Mouse (Mus musculus): ENCODE measurements around the gene AC109138.7. TPM values are rescaled to one million over a fixed set of nuclear protein-coding genes. Genes with fewer than 3 reads are reported as not detected.
"Not testable (repeated sequence)": the region's sequence is repeated elsewhere in the genome, so short reads cannot be mapped to it uniquely, and the experiment has no call there.

Gene AC109138.7
- polyA plus RNA-seq, 1 experiment from 2014 or later, result not detected

- no peak for ATAC-seq (replicated peaks; ENCODE audit: low FRiP score)
- WGBS, result 84% methylated on average over 7 of the region's 7 CpGs
- peak overlapping the region; percentile 95 for H3K27ac ChIP-seq
- peak overlapping the region; percentile 67 for H3K4me2 ChIP-seq
- peak overlapping the region; percentile 53; the same call in 1 of the 2 replicates for H3K4me3 ChIP-seq (replicated peaks)
- H3K27me3 ChIP-seq, result no peaks in the 10 kb centered on the region
- 0 out of 2 replicates have a peak overlapping the region, but pooled peaks have one; percentile 53 for H3K9ac ChIP-seq
- peaks cover 51% of the 10 kb centered on the region for H3K4me1 ChIP-seq
- H3K36me3 ChIP-seq, result no peaks in the 10 kb centered on the region
- H3K9me3 ChIP-seq (replicated peaks), result no peaks in the 10 kb centered on the region
Measured at GRCm38 (mm10) chr19:4232651-4233050, 18.5 kb downstream of the AC109138.7 start.

GRCm38 (mm10) chr19:4234548-4234947 lies 20.4 kb downstream of the AC109138.7 start:
- no peak overlapping the region for H3K9ac ChIP-seq
- H3K27me3 ChIP-seq, result no peaks in the 10 kb centered on the region
- 71% methylated on average over 4 of the region's 4 CpGs for WGBS
- H3K9me3 ChIP-seq (replicated peaks), result no peaks in the 10 kb centered on the region
- H3K27ac ChIP-seq, result no peak overlapping the region
- H3K4me1 ChIP-seq, result peaks cover 40% of the 10 kb centered on the region
- H3K36me3 ChIP-seq, result no peaks in the 10 kb centered on the region
- ATAC-seq (replicated peaks; ENCODE audit: low FRiP score), result no peak
- H3K4me2 ChIP-seq, result no peak overlapping the region
- H3K4me3 ChIP-seq (replicated peaks), result no peak overlapping the region

- Histone ChIP-seq H3K27ac (no peak overlapping the region), H3K4me1 (peaks cover 17% of the 10 kb centered on the region), H3K4me2 (no peak overlapping the region), H3K9me3 (replicated peaks) (no peaks in the 10 kb centered on the region), H3K36me3 (no peaks in the 10 kb centered on the region), H3K4me3 (replicated peaks) (no peak overlapping the region), H3K27me3 (no peaks in the 10 kb centered on the region), H3K9ac (no peak overlapping the region)
- WGBS, result 35% methylated on average over 8 of the region's 8 CpGs
- no peak for ATAC-seq (replicated peaks; ENCODE audit: low FRiP score)
Measured at GRCm38 (mm10) chr19:4240247-4240668, 26.1 kb downstream of the AC109138.7 start.

- H3K27ac ChIP-seq, result no peak overlapping the region
- no peaks in the 10 kb centered on the region for H3K27me3 ChIP-seq
- H3K4me2 ChIP-seq, result no peak overlapping the region
- no peak overlapping the region for H3K9ac ChIP-seq
- 66% methylated on average over 3 of the region's 3 CpGs for WGBS
- H3K4me1 ChIP-seq, result peaks cover 17% of the 10 kb centered on the region
- no peak for ATAC-seq (replicated peaks; ENCODE audit: low FRiP score)
- H3K4me3 ChIP-seq (replicated peaks), result no peak overlapping the region
- no peaks in the 10 kb centered on the region for H3K9me3 ChIP-seq (replicated peaks)
- H3K36me3 ChIP-seq, result no peaks in the 10 kb centered on the region
Measured at GRCm38 (mm10) chr19:4242416-4242815, 28.3 kb downstream of the AC109138.7 start.

GRCm38 (mm10) chr19:4244775-4245174 lies 30.6 kb downstream of the AC109138.7 start:
- Histone ChIP-seq H3K27ac (no peak overlapping the region), H3K4me3 (replicated peaks) (no peak overlapping the region), H3K4me2 (no peak overlapping the region), H3K27me3 (no peaks in the 10 kb centered on the region), H3K9ac (no peak overlapping the region), H3K36me3 (no peaks in the 10 kb centered on the region), H3K9me3 (replicated peaks) (no peaks in the 10 kb centered on the region), H3K4me1 (peaks cover 9% of the 10 kb centered on the region)
- WGBS, result 85% methylated on average over 6 of the region's 6 CpGs
- ATAC-seq (replicated peaks; ENCODE audit: low FRiP score), result no peak

- ATAC-seq (replicated peaks; ENCODE audit: low FRiP score), result no peak
- Histone ChIP-seq H3K9ac (no peak overlapping the region), H3K9me3 (replicated peaks) (no peaks in the 10 kb centered on the region), H3K4me3 (replicated peaks) (no peak overlapping the region), H3K4me1 (no peaks in the 10 kb centered on the region), H3K27me3 (no peaks in the 10 kb centered on the region), H3K27ac (no peak overlapping the region), H3K4me2 (no peak overlapping the region), H3K36me3 (no peaks in the 10 kb centered on the region)
- WGBS, result 46% methylated on average over 1 of the region's 1 CpGs
Measured at GRCm38 (mm10) chr19:4247010-4247409, 32.9 kb downstream of the AC109138.7 start.

GRCm38 (mm10) chr19:4248683-4249082 lies 34.5 kb downstream of the AC109138.7 start:
- not testable (repeated sequence) for H3K36me3 ChIP-seq; H3K4me1 ChIP-seq; H3K4me2 ChIP-seq; H3K27me3 ChIP-seq; H3K4me3 ChIP-seq (replicated peaks); ATAC-seq (replicated peaks; ENCODE audit: low FRiP score); H3K27ac ChIP-seq; H3K9me3 ChIP-seq (replicated peaks); H3K9ac ChIP-seq
- WGBS, result 71% methylated on average over 1 of the region's 1 CpGs

GRCm38 (mm10) chr19:4254230-4254629 lies 40.1 kb downstream of the AC109138.7 start:
- Histone ChIP-seq H3K36me3 (no peaks in the 10 kb centered on the region), H3K27ac (no peak overlapping the region), H3K4me2 (no peak overlapping the region), H3K4me1 (peaks cover 13% of the 10 kb centered on the region), H3K9ac (no peak overlapping the region), H3K4me3 (replicated peaks) (no peak overlapping the region), H3K27me3 (no peaks in the 10 kb centered on the region), H3K9me3 (replicated peaks) (no peaks in the 10 kb centered on the region)
- no peak for ATAC-seq (replicated peaks; ENCODE audit: low FRiP score)
- 86% methylated on average over 7 of the region's 7 CpGs for WGBS

- Histone ChIP-seq H3K4me1 (peaks cover 13% of the 10 kb centered on the region), H3K9ac (no peak overlapping the region), H3K27me3 (no peaks in the 10 kb centered on the region), H3K4me3 (replicated peaks) (no peak overlapping the region), H3K4me2 (no peak overlapping the region), H3K36me3 (no peaks in the 10 kb centered on the region), H3K27ac (no peak overlapping the region), H3K9me3 (replicated peaks) (no peaks in the 10 kb centered on the region)
- 77% methylated on average over 11 of the region's 11 CpGs for WGBS
- no peak for ATAC-seq (replicated peaks; ENCODE audit: low FRiP score)
Measured at GRCm38 (mm10) chr19:4255583-4256162, 41.5 kb downstream of the AC109138.7 start.

- Histone ChIP-seq H3K9ac (peak overlapping the region; percentile 53), H3K4me3 (replicated peaks) (peak overlapping the region; percentile 68), H3K36me3 (no peaks in the 10 kb centered on the region), H3K9me3 (replicated peaks) (no peaks in the 10 kb centered on the region), H3K4me1 (peaks cover 13% of the 10 kb centered on the region), H3K27ac (peak overlapping the region; percentile 29; the same call in 1 of the 2 replicates), H3K4me2 (peak overlapping the region; percentile 94), H3K27me3 (no peaks in the 10 kb centered on the region)
- WGBS, result under 1% methylated on average over 41 of the region's 41 CpGs
- ATAC-seq (replicated peaks; ENCODE audit: low FRiP score), result peak; percentile 91
Measured at GRCm38 (mm10) chr19:4257216-4257896, 43.2 kb downstream of the AC109138.7 start.

- no peaks in the 10 kb centered on the region for H3K36me3 ChIP-seq
- peak overlapping the region; percentile 94 for H3K4me2 ChIP-seq
- peak overlapping the region; percentile 35; the same call in 1 of the 2 replicates for H3K9ac ChIP-seq
- H3K27ac ChIP-seq, result peak overlapping the region; percentile 29; the same call in 1 of the 2 replicates
- no peaks in the 10 kb centered on the region for H3K9me3 ChIP-seq (replicated peaks)
- 18% methylated on average over 12 of the region's 12 CpGs for WGBS
- peak overlapping the region; percentile 68 for H3K4me3 ChIP-seq (replicated peaks)
- no peaks in the 10 kb centered on the region for H3K27me3 ChIP-seq
- peaks cover 13% of the 10 kb centered on the region for H3K4me1 ChIP-seq
- no peak for ATAC-seq (replicated peaks; ENCODE audit: low FRiP score)
Measured at GRCm38 (mm10) chr19:4257897-4258252, 43.7 kb downstream of the AC109138.7 start.

GRCm38 (mm10) chr19:4261038-4261698 lies 47.0 kb downstream of the AC109138.7 start:
- Histone ChIP-seq H3K27me3 (no peaks in the 10 kb centered on the region), H3K4me1 (peaks cover 13% of the 10 kb centered on the region), H3K27ac (no peak overlapping the region), H3K4me3 (replicated peaks) (no peak overlapping the region), H3K36me3 (no peaks in the 10 kb centered on the region), H3K9me3 (replicated peaks) (no peaks in the 10 kb centered on the region), H3K9ac (no peak overlapping the region), H3K4me2 (no peak overlapping the region)
- WGBS, result 63% methylated on average over 8 of the region's 8 CpGs
- no peak for ATAC-seq (replicated peaks; ENCODE audit: low FRiP score)

Data from kidney, embryonic 15.5 days (tissue).